Mouse (Mus musculus): ENCODE results near the gene Selenot. TPM values are rescaled to one million over a fixed set of nuclear protein-coding genes. Genes with fewer than 3 reads are reported as not detected.

The Selenot gene
- total RNA-seq, 2 experiments from 2014 or later = 166 to 173 TPM

- DNase-seq (ENCODE audit: low spot score in 2 of 2) = no peak
- intact Hi-C loops (cut with DNase I) = no loop called here
Observed at GRCm38 (mm10) chr3:58622665-58623394, 46.4 kb downstream of the Selenot start.

GRCm38 (mm10) chr3:58624981-58625380 lies 48.5 kb downstream of the Selenot start:
- DNase-seq (ENCODE audit: low spot score in 2 of 2) = no peak
- intact Hi-C loops (cut with DNase I) = no loop called here

- intact Hi-C loops (cut with DNase I) = no loop called here
Observed at GRCm38 (mm10) chr3:58631693-58632092, 55.3 kb downstream of the Selenot start.

GRCm38 (mm10) chr3:58636406-58637295 lies 60.2 kb downstream of the Selenot start, which contains the start of gene Erich6:
Gene Erich6 (minus strand): TSS chr3:58637207.
- intact Hi-C loops (cut with DNase I) = no loop called here
- peak; percentile 2 to 6 for DNase-seq (ENCODE audit: low spot score in 2 of 2)

More at GRCm38 (mm10) chr3:58631693-58632092, 55.3 kb downstream of the Selenot start:
- DNase-seq (ENCODE audit: low spot score in 2 of 2) = peak in 1 of 2 experiments; percentile 14

Other genes starting within 250 kb of the Selenot start
- 10 to 100 TPM; 34.7 to 35.6 TPM for gene Tsc22d2, start 161.9 kb upstream of the Selenot start, total RNA-seq (2021)
- gene Eif2a, start 50.8 kb upstream of the Selenot start, total RNA-seq (2021) = 10 to 100 TPM; 43.4 to 44.1 TPM
- gene Serp1, start 50.7 kb upstream of the Selenot start, total RNA-seq (2021) = 10 to 100 TPM; 24.7 to 26.8 TPM
- gene Erich6, start 60.6 kb downstream of the Selenot start, total RNA-seq (2021) = 1 to 10 TPM in 1 of 2 experiments, under 1 TPM in 1; 0.89 to 1.6 TPM
- 10 to 100 TPM; 18.5 to 20.8 TPM for gene Siah2, start 115.8 kb downstream of the Selenot start, total RNA-seq (2021)
- 1 to 10 TPM in 1 of 2 experiments, under 1 TPM in 1; 0.80 to 2.7 TPM for gene Mindy4b-ps, start 245.7 kb downstream of the Selenot start, total RNA-seq (2021)